Mouse (Mus musculus) MEL (cell line): ENCODE measurements around the gene Syt7. TPM values are rescaled to one million over a fixed set of nuclear protein-coding genes. Genes with fewer than 3 reads are reported as not detected.

Experiments
- DNase-seq: peaks from one replicate; pipeline ENCODE4 v3.0.0; 2011; ENCODE audit warnings: low read depth, low spot score
- H3K27ac ChIP-seq: 2 replicates; pipeline ENCODE4 v1.5.1; 2012; ENCODE audit warnings: low read depth, mild to moderate bottlenecking, control low read depth, low read length, moderate library complexity; ENCODE audit not compliant: control insufficient read depth
- H3K27me3 ChIP-seq, 2 experiments: fragments of 150-350 bp in 1 of 2; sonication (generic) in 1 of 2; 2 replicates each; pipeline ENCODE4 v1.6.1; 2012; ENCODE audit warnings: low read length in 2 of 2, mild to moderate bottlenecking in 2 of 2, improper control_type of control experiment in 1 of 2, moderate library complexity in 1 of 2; ENCODE audit not compliant: insufficient read depth in 2 of 2, control insufficient read depth in 1 of 2
- H3K36me3 ChIP-seq, 2 experiments: 2 replicates each; pipeline ENCODE4 v1.6.1; 2012 to 2014; ENCODE audit warnings: low read length in 2 of 2, improper control_type of control experiment in 1 of 2, inconsistent platforms in 1 of 2, mild to moderate bottlenecking in 1 of 2; ENCODE audit not compliant: insufficient read depth in 2 of 2, control insufficient read depth in 1 of 2
- H3K4me1 ChIP-seq, 2 experiments: fragments of 150-350 bp in 1 of 2; sonication (generic) in 1 of 2; 2 replicates each; pipeline ENCODE4 v1.6.1; 2012; ENCODE audit warnings: low read length in 2 of 2, improper control_type of control experiment in 1 of 2, mild to moderate bottlenecking in 1 of 2; ENCODE audit not compliant: insufficient read depth in 2 of 2, control insufficient read depth in 1 of 2
- H3K4me3 ChIP-seq, 2 experiments: fragments of 150-350 bp in 1 of 2; sonication (generic) in 1 of 2; 2 replicates each; pipeline ENCODE4 v1.5.1; 2012; ENCODE audit warnings: low read depth in 2 of 2, low read length in 2 of 2, mild to moderate bottlenecking in 2 of 2, moderate library complexity in 2 of 2, control low read depth in 1 of 2, improper control_type of control experiment in 1 of 2; ENCODE audit not compliant: control insufficient read depth in 1 of 2, insufficient read depth in 1 of 2
- H3K79me2 ChIP-seq: 2 replicates; pipeline ENCODE4 v1.6.1; 2012; ENCODE audit warnings: mild to moderate bottlenecking, low read length, moderate library complexity; ENCODE audit not compliant: control insufficient read depth, poor library complexity, insufficient read depth
- H3K9ac ChIP-seq: 2 replicates; pipeline ENCODE4 v1.6.1; 2012; ENCODE audit warnings: low read depth, mild to moderate bottlenecking, control low read depth, low read length, moderate library complexity; ENCODE audit not compliant: control insufficient read depth, poor library complexity, severe bottlenecking
- H3K9me3 ChIP-seq: fragments of 150-350 bp; sonication (generic); replicated peaks from 2 replicates; pipeline ENCODE4 v1.6.1; 2012; ENCODE audit warnings: mild to moderate bottlenecking, low read length, improper control_type of control experiment, moderate library complexity; ENCODE audit not compliant: insufficient read depth
- BHLHE40 ChIP-seq: IDR thresholded peaks from 2 replicates; pipeline ENCODE4 v1.6.1; 2012; ENCODE audit warnings: low read depth, mild to moderate bottlenecking, inconsistent platforms, low read length, improper control_type of control experiment, borderline replicate concordance
- CHD1 ChIP-seq: IDR thresholded peaks from 2 replicates; pipeline ENCODE4 v1.6.1; 2012; ENCODE audit warnings: low read depth, mild to moderate bottlenecking, inconsistent platforms, low read length, improper control_type of control experiment
- E2F4 ChIP-seq: IDR thresholded peaks from 2 replicates; pipeline ENCODE4 v1.6.1; 2011; ENCODE audit warnings: low read depth, low read length, improper control_type of control experiment, borderline replicate concordance
- ELF1 ChIP-seq: IDR thresholded peaks from 2 replicates; pipeline ENCODE4 v1.6.1; 2014; ENCODE audit warnings: low read depth, mild to moderate bottlenecking, inconsistent platforms, low read length, improper control_type of control experiment, moderate library complexity
- EP300 ChIP-seq, 2 experiments: IDR thresholded peaks; 2 replicates each; pipeline ENCODE4 v1.6.1; 2011; ENCODE audit warnings: improper control_type of control experiment in 2 of 2, low read length in 2 of 2, low read depth in 1 of 2, mild to moderate bottlenecking in 1 of 2
- GABPA ChIP-seq: IDR thresholded peaks from 2 replicates; pipeline ENCODE4 v1.6.1; 2012; ENCODE audit warnings: low read depth, mild to moderate bottlenecking, inconsistent platforms, low read length, improper control_type of control experiment, moderate library complexity
- GATA1 ChIP-seq: IDR thresholded peaks from 2 replicates; pipeline ENCODE4 v1.6.1; 2011; ENCODE audit warnings: low read depth, low read length, improper control_type of control experiment
- HCFC1 ChIP-seq: IDR thresholded peaks from 2 replicates; pipeline ENCODE4 v1.6.1; 2012; ENCODE audit warnings: low read depth, mild to moderate bottlenecking, inconsistent platforms, low read length, improper control_type of control experiment, moderate library complexity
- JUND ChIP-seq: IDR thresholded peaks from 2 replicates; pipeline ENCODE4 v1.6.1; 2011; ENCODE audit warnings: low read depth, mild to moderate bottlenecking, improper control_type of control experiment, low read length
- MAZ ChIP-seq: IDR thresholded peaks from 2 replicates; pipeline ENCODE4 v1.6.1; 2012; ENCODE audit warnings: low read depth, mild to moderate bottlenecking, inconsistent platforms, low read length, improper control_type of control experiment
- MEF2A ChIP-seq: IDR thresholded peaks from 2 replicates; pipeline ENCODE4 v1.6.1; 2014; ENCODE audit warnings: low read depth, mild to moderate bottlenecking, inconsistent platforms, low read length, improper control_type of control experiment; ENCODE audit not compliant: poor library complexity, insufficient replicate concordance, severe bottlenecking; ENCODE audit errors: extremely low read depth
- MYC ChIP-seq: IDR thresholded peaks from 2 replicates; pipeline ENCODE4 v1.6.1; 2011; ENCODE audit warnings: low read depth, mild to moderate bottlenecking, low read length, improper control_type of control experiment, moderate library complexity
- POLR2AphosphoS5 ChIP-seq: IDR thresholded peaks from 2 replicates; pipeline ENCODE4 v1.6.1; 2012; ENCODE audit warnings: low read depth, borderline replicate concordance, mild to moderate bottlenecking, inconsistent platforms, low read length, moderate library complexity, mixed read lengths
- RCOR1 ChIP-seq: IDR thresholded peaks from 2 replicates; pipeline ENCODE4 v1.6.1; 2012; ENCODE audit warnings: low read depth, mild to moderate bottlenecking, inconsistent platforms, low read length, improper control_type of control experiment
- SIN3A ChIP-seq: IDR thresholded peaks from 2 replicates; pipeline ENCODE4 v1.6.1; 2012; ENCODE audit warnings: low read length, improper control_type of control experiment, inconsistent platforms
- SMC3 ChIP-seq: IDR thresholded peaks from 2 replicates; pipeline ENCODE4 v1.6.1; 2011; ENCODE audit warnings: low read depth, low read length, improper control_type of control experiment
- TAL1 ChIP-seq: IDR thresholded peaks from 2 replicates; pipeline ENCODE4 v1.6.1; 2012; ENCODE audit warnings: mild to moderate bottlenecking, inconsistent platforms, low read length, moderate library complexity, mixed read lengths
- TBP ChIP-seq: IDR thresholded peaks from 2 replicates; pipeline ENCODE4 v1.8.0; 2011; ENCODE audit warnings: low read depth, low read length, improper control_type of control experiment
- TCF12 ChIP-seq: IDR thresholded peaks from 2 replicates; pipeline ENCODE4 v1.6.1; 2014; ENCODE audit warnings: low read depth, mild to moderate bottlenecking, inconsistent platforms, low read length, improper control_type of control experiment, moderate library complexity
- UBTF ChIP-seq: IDR thresholded peaks from 2 replicates; pipeline ENCODE4 v1.6.1; 2012; ENCODE audit warnings: low read depth, mild to moderate bottlenecking, inconsistent platforms, low read length, improper control_type of control experiment, moderate library complexity, borderline replicate concordance; ENCODE audit not compliant: insufficient read depth
- USF1 ChIP-seq: IDR thresholded peaks from 2 replicates; pipeline ENCODE4 v1.6.1; 2014; ENCODE audit warnings: low read depth, mild to moderate bottlenecking, inconsistent platforms, low read length, improper control_type of control experiment, moderate library complexity
- USF2 ChIP-seq, 2 experiments: IDR thresholded peaks; 2 replicates each; pipeline ENCODE4 v1.6.1; 2011 to 2012; ENCODE audit warnings: improper control_type of control experiment in 2 of 2, low read length in 2 of 2, borderline replicate concordance in 1 of 2, inconsistent platforms in 1 of 2, low read depth in 1 of 2, mild to moderate bottlenecking in 1 of 2; ENCODE audit not compliant: insufficient read depth in 1 of 2
- ZC3H11A ChIP-seq: IDR thresholded peaks from 2 replicates; pipeline ENCODE4 v1.6.1; 2012; ENCODE audit warnings: low read depth, mild to moderate bottlenecking, inconsistent platforms, low read length, improper control_type of control experiment
- ZKSCAN1 ChIP-seq: IDR thresholded peaks from 2 replicates; pipeline ENCODE4 v1.6.1; 2012; ENCODE audit warnings: low read depth, mild to moderate bottlenecking, inconsistent platforms, low read length, improper control_type of control experiment, moderate library complexity
- polyA plus RNA-seq, 2 experiments: library from polyadenylated mRNA; stranded (reverse) in 1 of 2; unstranded in 1 of 2; fragments of >175 nt in 1 of 2; fragments of >200 nt in 1 of 2; gene quantifications; 2 replicates each; pipeline versions ENCODE4 v1.2.1 to v1.2.4; 2012; ENCODE audit warnings: low replicate concordance in 2 of 2, low read depth in 1 of 2; ENCODE audit not compliant: insufficient read length in 2 of 2, insufficient read depth in 1 of 2, missing spikeins in 1 of 2
- total RNA-seq: library from RNA; depleted of rRNA; stranded (reverse); fragments of 300-350 nt; gene quantifications from 2 replicates; pipeline ENCODE4 v1.2.3, GENCODE M21; 2012

The Syt7 gene
- total and polyA plus RNA-seq, 3 experiments: not detected

DNA sequence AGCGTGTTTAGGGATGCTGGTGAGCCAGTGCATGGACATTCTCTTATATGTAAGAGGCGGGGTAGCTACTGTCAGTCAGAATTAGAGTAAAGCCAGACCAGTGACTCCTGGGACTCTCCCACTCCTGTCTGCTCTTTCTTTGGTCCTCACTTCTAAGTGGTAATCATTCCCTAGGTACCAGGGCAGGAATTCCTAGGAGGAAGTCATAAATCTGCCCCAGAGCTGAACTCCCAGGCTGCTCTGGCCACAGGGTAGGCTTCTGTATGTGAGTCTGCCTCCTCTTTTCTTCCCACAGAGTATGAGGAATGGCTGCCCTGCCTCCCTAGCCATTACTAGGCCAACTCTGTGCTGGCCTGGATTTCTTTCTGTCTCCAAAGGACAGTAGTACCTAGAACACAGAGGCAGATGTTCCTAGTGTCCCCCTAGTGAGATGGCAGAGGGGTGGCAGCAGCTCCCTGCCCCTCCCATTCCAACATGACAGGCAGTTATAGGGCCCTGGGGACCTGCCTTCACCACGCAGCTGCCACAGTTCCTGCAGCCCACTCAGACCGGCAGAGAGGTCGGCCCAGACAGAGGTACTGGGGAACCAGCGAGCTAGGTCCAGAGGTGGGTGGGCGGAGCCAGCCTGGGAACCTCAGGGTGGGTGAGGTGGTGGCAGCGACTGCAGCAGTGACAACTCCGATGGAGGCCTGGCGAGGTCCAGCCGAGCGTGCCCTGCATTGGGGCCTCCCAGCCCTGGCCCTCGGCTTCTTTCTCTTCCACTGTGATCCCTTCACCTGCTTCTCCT, 36.8 kb downstream of the Syt7 start:
- DNase-seq: no peak
- Histone ChIP-seq H3K36me3 (no peaks in the 10 kb centered on the region), H3K27ac (no peak overlapping the region), H3K4me3 (no peak overlapping the region), H3K27me3 (no peaks in the 10 kb centered on the region; a peak in 1 of 4 replicates), H3K79me2 (no peaks in the 10 kb centered on the region), H3K9ac (no peak overlapping the region), H3K9me3 (no peaks in the 10 kb centered on the region), H3K4me1 (no peaks in the 10 kb centered on the region)
- TF ChIP-seq USF1: no peak
- no peak for TF ChIP-seq GABPA
- TF ChIP-seq SMC3: no peak
- TF ChIP-seq BHLHE40: no peak
- TF ChIP-seq JUND: no peak
- no peak for TF ChIP-seq MEF2A

DNA sequence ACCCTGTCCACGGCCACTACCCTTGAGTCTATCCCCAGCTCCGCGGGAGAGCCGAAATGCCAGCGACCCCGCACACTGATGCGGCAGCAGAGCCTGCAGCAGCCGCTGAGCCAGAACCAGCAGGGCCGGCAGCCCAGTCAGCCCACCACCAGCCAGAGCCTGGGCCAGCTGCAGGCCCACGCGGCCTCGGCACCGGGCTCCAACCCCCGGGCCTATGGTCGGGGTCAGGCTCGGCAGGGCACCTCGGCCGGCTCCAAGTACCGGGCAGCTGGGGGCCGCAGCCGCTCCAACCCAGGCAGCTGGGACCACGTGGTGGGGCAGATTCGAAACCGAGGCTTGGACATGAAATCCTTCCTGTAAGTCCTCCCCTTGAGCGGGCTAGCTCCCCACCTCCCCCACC, 37.4 kb downstream of the Syt7 start:
- Histone ChIP-seq H3K27ac (no peak overlapping the region), H3K9ac (no peak overlapping the region), H3K9me3 (no peaks in the 10 kb centered on the region), H3K36me3 (no peaks in the 10 kb centered on the region), H3K79me2 (no peaks in the 10 kb centered on the region), H3K4me3 (no peak overlapping the region), H3K4me1 (no peaks in the 10 kb centered on the region), H3K27me3 (no peaks in the 10 kb centered on the region; a peak in 1 of 4 replicates)
- no peak for DNase-seq
- TF ChIP-seq JUND (no peak), HCFC1 (no peak), ELF1 (no peak), TCF12 (no peak), ZC3H11A (no peak), USF1 (no peak), MYC (no peak)

DNA sequence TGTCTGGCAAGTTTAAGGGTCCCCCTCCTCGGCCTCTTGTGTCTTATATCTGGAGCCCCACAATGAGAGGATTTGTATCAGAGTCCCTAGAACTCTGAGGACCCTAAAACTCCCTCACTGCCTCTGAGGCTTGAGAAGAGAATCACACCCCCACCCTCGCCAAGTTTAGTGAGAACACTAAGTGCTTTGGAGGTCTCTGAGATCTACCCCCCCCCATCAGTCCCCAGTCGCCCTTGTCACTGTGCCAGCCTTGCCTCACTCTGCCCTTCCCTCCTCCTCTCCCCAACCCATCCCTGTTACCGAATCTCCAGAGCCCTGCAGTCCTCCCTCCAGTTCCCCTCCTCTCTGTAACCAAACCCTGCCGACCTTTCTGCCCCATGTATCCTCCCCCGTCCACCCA, 37.9 kb downstream of the Syt7 start:
- Histone ChIP-seq H3K4me3 (no peak overlapping the region), H3K27me3 (no peaks in the 10 kb centered on the region; a peak in 1 of 4 replicates), H3K27ac (no peak overlapping the region), H3K9ac (no peak overlapping the region), H3K9me3 (no peaks in the 10 kb centered on the region), H3K4me1 (no peaks in the 10 kb centered on the region), H3K36me3 (no peaks in the 10 kb centered on the region), H3K79me2 (no peaks in the 10 kb centered on the region)
- TF ChIP-seq TBP: no peak
- TF ChIP-seq GABPA: no peak
- TF ChIP-seq E2F4: no peak
- no peak for TF ChIP-seq ZKSCAN1
- no peak for TF ChIP-seq ZC3H11A
- TF ChIP-seq UBTF: no peak
- TF ChIP-seq EP300 (IDR thresholded peaks at IDR 0.05; ENCODE audit: low read depth in 1 of 2, low read length in 2 of 2): no peak
- no peak for TF ChIP-seq GATA1
- no peak for TF ChIP-seq POLR2AphosphoS5
- TF ChIP-seq USF2 (IDR thresholded peaks at IDR 0.05; ENCODE audit: borderline replicate concordance in 1 of 2, insufficient read depth in 1 of 2, low read depth in 1 of 2, low read length in 2 of 2): no peak
- TF ChIP-seq MAZ: no peak
- no peak for TF ChIP-seq RCOR1
- no peak for TF ChIP-seq TAL1
- TF ChIP-seq CHD1: no peak
- TF ChIP-seq BHLHE40: no peak
- TF ChIP-seq SIN3A: no peak
- DNase-seq: no peak
